ENCODE assay signal across 26 mouse cellular contexts in the genomic region with DNA sequence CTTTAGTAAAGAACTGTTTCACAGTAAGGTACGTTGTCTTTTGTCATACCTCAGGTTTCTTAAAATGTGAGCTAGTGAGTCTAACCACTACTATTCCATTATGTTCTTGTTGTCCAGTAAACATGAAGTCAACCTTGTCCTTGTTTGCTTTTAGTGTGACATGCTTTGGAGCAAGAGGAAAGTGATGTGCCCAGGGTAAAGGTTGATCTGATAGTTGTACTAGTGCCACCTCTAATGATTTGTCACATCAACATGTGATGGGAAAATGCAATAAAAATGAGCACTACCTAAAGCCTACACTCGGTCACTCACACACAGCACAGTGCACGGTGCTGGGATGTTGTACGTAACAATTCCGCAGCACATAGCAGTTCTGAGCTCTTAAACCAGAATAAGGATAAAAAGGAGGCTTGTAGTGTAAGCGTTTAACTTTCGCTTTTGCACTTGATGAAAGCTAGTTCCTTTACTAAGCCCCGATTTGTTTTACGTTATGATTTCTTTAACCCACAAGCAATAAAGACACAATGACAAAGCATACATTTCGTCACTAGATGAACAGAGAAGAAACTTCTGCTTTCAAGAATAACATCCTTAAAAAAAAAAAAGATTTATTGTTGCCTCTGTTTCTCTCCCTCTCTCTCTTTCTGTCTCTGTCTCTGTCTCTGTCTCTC. TPM values are rescaled to one million over a fixed set of nuclear protein-coding genes. Genes with fewer than 3 reads are reported as not detected.
DNase-seq lines count a peak whose midpoint lies in the region; ATAC-seq and TF ChIP-seq lines count a peak whose summit lies in the region.
"Had no signal": no experiment of that assay in that cellular context is flagged by ENCODE, and none has a peak within 500 bp of the region (broad histone marks: within the 10 kb centered on the region; RNA-seq: fewer than 3 reads in every experiment).

No protein-coding gene starts in this region.

- WGBS in spleen, adult 2 months = 28% methylated on average over 10 of the region's 10 CpGs
- 86% methylated on average over 10 of the region's 10 CpGs for WGBS in cerebellum, adult 2 months

- no peak for TF ChIP-seq CTCF in spleen, adult 2 months (IDR thresholded peaks at IDR 0.05; ENCODE audit: extremely low read depth, insufficient read depth, insufficient read length, insufficient replicate concordance)
- no peak for TF ChIP-seq CTCF in cerebellum, adult 2 months (IDR thresholded peaks at IDR 0.05; ENCODE audit: borderline replicate concordance, insufficient read depth, low read depth, low read length)

- H3K4me3 ChIP-seq in spleen, adult 2 months (ENCODE audit: extremely low read depth, insufficient read depth, insufficient read length) = peak overlapping the region; percentile 3; the same call in 1 of the 2 replicates
- H3K4me3 ChIP-seq in cerebellum, adult 2 months (replicated peaks; ENCODE audit: insufficient read depth, low read depth, low read length) = no peak overlapping the region
- H3K4me3 ChIP-seq: embryonic facial prominence, embryonic 15.5 days; forebrain, embryonic 15.5 days; heart, adult 2 months; heart, embryonic 13.5 days; intestine, embryonic 15.5 days; midbrain, embryonic 15.5 days had no signal

- no peak overlapping the region for H3K27ac ChIP-seq in spleen, adult 2 months (ENCODE audit: insufficient read depth, low read length)
- no peak overlapping the region for H3K27ac ChIP-seq in cerebellum, adult 2 months (ENCODE audit: insufficient read depth, low read length)
- H3K27ac ChIP-seq: embryonic facial prominence, embryonic 15.5 days; forebrain, embryonic 15.5 days; heart, adult 2 months; heart, embryonic 13.5 days; hindbrain, embryonic 14.5 days; intestine, embryonic 15.5 days; midbrain, embryonic 15.5 days had no signal

- no peaks in the 10 kb centered on the region for H3K4me1 ChIP-seq in spleen, adult 2 months (ENCODE audit: control insufficient read depth, insufficient read depth, insufficient read length)
- H3K4me1 ChIP-seq in cerebellum, adult 2 months (ENCODE audit: control insufficient read depth, insufficient read depth, low read length) = no peaks in the 10 kb centered on the region
- H3K4me1 ChIP-seq: embryonic facial prominence, embryonic 15.5 days; forebrain, embryonic 15.5 days; intestine, embryonic 15.5 days; midbrain, embryonic 15.5 days had no signal

- H3K27me3 ChIP-seq in spleen, adult 2 months (ENCODE audit: control insufficient read depth, insufficient read depth, low read length) = no peaks in the 10 kb centered on the region
- no peaks in the 10 kb centered on the region for H3K27me3 ChIP-seq in cerebellum, adult 2 months (ENCODE audit: control insufficient read depth, insufficient read depth, low read length)
- H3K27me3 ChIP-seq: embryonic facial prominence, embryonic 15.5 days; forebrain, embryonic 15.5 days; intestine, embryonic 15.5 days; midbrain, embryonic 15.5 days had no signal

- peak; percentile 66 for ATAC-seq in common myeloid progenitor, adult 5-6 weeks (replicated peaks; ENCODE audit: low read depth, poor library complexity, severe bottlenecking)
- ATAC-seq in megakaryocyte, adult 5-6 weeks (ENCODE audit: poor library complexity, severe bottlenecking) = peak; percentile 93
- ATAC-seq: forebrain, embryonic 15.5 days; intestine, embryonic 15.5 days; midbrain, embryonic 15.5 days had no signal

- no peak for DNase-seq in spleen, adult 2 months (ENCODE audit: low read depth in 1 of 2, low spot score in 2 of 2)
- DNase-seq in spleen, postnatal 4 days (ENCODE audit: low spot score in 2 of 2) = no peak
- DNase-seq in adrenal gland, adult (ENCODE audit: inconsistent age in 2 of 2, low spot score in 1 of 2) = no peak
- DNase-seq in embryo, embryonic 10.5 days (ENCODE audit: low spot score) = no peak
- DNase-seq in cerebellum, adult 2 months = no peak
- DNase-seq: cerebellum, adult 8-10 months; cerebellum, postnatal 36 days; gastrocnemius, postnatal 14 days; heart, adult 2 months; heart, postnatal 14 days; kidney, adult 8-10 months; kidney, postnatal 14 days; left cerebral cortex, postnatal 4 days; lung, adult 2 months; lung, postnatal 14 days; right cerebral cortex, adult 18-20 months; right cerebral cortex, postnatal 4 days; thymus, adult 2 months had no signal

- no peak for TF ChIP-seq POLR2A in spleen, adult 2 months (IDR thresholded peaks at IDR 0.05; ENCODE audit: low read depth, low read length)
- TF ChIP-seq POLR2A in cerebellum, adult 2 months (IDR thresholded peaks at IDR 0.05; ENCODE audit: borderline replicate concordance, insufficient read depth, low read length) = no peak

- H3K36me3 ChIP-seq in spleen, adult 2 months (ENCODE audit: control insufficient read depth, insufficient read depth, low read length) = no peaks in the 10 kb centered on the region
- H3K36me3 ChIP-seq: embryonic facial prominence, embryonic 15.5 days; forebrain, embryonic 15.5 days; heart, embryonic 13.5 days; intestine, embryonic 15.5 days; midbrain, embryonic 15.5 days had no signal

RNA-seq across cellular contexts. Expression of a gene that starts 8.5 kb away (rescaled TPM):
- polyA plus RNA-seq in spleen, adult 2 months (2012; rRNA removed) = 10.5 and 14.2 TPM in 2 replicates
- 162 and 180 TPM in 2 replicates for total RNA-seq in common myeloid progenitor, adult 5-6 weeks (2017)
- total RNA-seq in megakaryocyte, adult 5-6 weeks (2015) = 80.8 and 90.7 TPM in 2 replicates
- total RNA-seq in megakaryocyte, adult 5-6 weeks (2017) = 49.7 and 52.8 TPM in 2 replicates
- polyA plus RNA-seq in cerebellum, adult 2 months (2012; rRNA removed) = 24.5 and 25.2 TPM in 2 replicates
